Mouse (Mus musculus) hematopoietic stem cell, adult 5-6 weeks (primary cell): ENCODE results near the gene Timp4. TPM values are rescaled to one million over a fixed set of nuclear protein-coding genes. Genes with fewer than 3 reads are reported as not detected.

ENCODE experiments used
- ATAC-seq, 2 experiments: fragments of 125-278 bp in 1 of 2; replicated peaks in 1 of 2; 2 replicates each; pipeline ENCODE4 v1.8.0; 2016 to 2017; ENCODE audit warnings: inconsistent platforms in 2 of 2, mild to moderate bottlenecking in 2 of 2, moderate number of reproducible peaks in 2 of 2, low read depth in 1 of 2, moderate TSS enrichment in 1 of 2; ENCODE audit not compliant: low FRiP score in 2 of 2, poor library complexity in 2 of 2, severe bottlenecking in 2 of 2, insufficient read depth in 1 of 2, low TSS enrichment in 1 of 2
- total RNA-seq: library from RNA; stranded (forward); fragments of 172-1452, 232-1000 nt; gene quantifications from 2 replicates; pipeline ENCODE4 v1.2.3, GENCODE M21; 2017

The Timp4 gene
- total RNA-seq: not detected in 2 replicates

DNA sequence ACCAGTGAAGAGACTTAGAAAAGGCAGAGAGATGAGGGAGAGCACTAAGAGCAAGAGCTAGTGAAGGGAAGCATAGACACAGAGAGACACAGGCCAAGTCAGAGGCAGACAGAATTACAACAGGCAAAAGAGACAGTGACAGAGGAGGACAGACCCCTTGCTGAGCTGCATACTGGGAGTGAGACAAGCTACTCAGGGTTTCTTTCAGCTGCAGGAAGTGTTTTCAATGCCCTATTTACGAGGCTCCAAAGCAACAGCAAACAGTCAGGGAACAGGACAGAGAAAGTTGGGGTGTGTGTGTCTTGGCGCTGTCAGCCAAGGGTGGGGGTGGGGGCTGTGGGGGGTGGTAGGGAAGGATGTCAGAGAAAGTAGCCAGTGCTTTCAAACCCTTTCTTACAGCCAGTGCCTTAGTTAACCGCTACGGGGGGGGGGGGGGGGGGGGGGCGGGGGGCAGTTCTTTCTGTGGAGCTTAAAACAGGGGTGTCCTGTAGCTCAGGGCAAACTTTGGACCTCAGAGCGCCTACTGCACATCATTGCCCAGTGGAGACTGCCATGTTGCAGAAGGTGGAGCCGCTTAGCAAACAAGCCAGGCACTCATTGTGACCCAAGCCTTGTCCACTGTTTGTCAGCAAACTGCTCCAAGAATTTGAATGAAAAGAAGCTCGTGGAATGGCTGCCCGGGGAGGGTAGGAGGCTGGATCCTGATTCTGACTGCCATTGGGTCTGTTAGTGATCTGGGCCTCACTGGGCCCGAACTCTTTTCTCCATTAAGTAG is at the start of gene Timp4:
Timp4 (minus strand) TSS at position 107 of the 775 bp plus-strand sequence.
- ATAC-seq: no peak

DNA sequence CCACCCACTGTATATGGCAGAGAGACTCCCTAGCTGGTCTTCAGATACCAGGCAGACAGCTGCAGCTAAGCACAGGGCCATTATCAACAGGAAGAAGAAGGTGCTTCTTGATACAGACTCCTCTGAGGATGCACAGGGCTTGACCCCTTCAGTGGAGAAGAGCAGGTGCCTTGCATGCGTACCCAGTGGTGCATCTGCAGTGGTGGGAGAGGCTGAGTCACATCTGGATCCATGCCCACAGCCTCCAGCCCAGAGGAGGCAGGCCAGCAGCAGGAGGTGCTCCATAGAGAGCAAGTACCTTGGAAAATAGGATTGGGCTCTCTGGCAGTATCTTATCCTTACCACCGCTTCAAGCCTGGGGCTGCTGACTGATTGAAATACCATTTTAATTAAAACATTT is 41.9 kb upstream of the Timp4 start:
- ATAC-seq: no peak

DNA sequence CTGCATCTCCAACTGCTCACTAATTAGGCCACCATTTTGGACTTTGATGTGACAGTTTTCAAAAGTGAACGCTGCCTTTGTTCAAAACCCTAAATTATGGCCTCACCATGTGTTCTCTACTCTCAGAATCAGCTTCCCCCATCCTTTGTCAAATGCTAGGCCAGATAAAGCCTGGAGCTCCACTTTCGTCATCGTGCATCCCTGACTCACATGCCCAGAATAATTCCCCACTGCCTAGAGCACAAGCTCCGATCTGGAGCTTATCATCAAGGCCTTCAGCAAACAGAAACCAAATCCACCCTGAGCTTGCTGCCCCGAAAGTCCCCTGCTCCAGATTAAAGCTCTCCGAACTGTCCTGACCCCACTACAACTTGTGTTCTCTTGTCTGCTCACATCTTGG is 40.6 kb upstream of the Timp4 start:
- no peak for ATAC-seq

DNA sequence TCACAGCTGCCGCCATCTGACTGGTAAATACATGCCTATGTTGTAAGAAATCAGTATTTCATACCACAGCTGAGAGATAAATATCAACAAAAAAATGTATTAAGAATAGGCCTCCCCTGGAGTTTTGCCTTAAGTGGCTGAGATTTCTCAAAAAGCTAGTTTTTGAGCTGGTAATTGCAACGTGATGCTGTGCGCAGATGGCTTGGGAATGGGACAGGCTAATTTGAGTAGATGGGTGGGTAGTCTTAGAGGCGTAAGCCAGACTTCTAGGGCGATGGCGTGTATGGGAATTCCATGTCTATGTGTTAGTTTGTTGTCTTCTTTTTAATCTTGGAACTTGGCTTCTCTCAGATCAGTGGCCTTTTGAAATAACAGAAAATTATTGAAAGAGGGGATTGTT is 39.8 kb upstream of the Timp4 start:
- no peak for ATAC-seq

DNA sequence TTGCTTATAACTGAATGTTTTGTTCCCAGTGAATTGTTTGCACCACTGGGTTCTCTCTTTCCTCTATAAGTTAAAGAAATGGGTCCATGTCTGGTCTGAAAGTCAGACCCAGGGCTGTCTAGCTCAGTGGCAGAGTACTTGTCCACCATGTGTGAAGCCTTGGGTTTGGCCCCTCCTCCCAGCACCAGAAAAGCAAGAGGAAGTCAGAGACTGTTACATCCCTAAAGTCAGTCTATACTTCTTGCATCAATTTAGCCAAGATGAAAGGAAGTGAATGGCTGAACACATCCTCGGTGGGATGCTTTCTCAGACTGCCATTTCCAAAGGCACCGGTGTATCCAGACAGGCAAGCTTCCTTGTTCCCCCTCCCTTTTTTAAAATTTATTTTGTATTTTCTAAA is 39.1 kb upstream of the Timp4 start:
- no peak for ATAC-seq

DNA sequence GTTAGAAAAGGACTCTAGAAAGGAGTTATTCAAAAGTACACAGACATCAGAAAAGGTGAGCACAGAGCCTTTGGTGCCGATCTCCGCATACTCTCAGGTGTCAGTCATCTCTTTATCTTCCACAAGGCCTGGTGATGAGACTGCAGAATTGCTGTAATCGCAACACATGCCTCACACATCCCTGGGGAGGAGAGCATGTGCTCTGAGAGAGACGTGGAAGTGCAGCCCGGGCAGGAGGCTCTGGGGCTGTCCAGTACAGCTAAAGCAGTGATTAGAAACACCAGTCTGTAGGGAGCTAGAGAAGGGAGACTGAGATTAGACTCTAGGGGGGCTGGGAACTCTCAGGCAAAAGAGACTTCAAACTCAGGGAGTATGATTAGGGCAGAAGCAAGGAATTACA is 38.6 kb upstream of the Timp4 start:
- no peak for ATAC-seq

DNA sequence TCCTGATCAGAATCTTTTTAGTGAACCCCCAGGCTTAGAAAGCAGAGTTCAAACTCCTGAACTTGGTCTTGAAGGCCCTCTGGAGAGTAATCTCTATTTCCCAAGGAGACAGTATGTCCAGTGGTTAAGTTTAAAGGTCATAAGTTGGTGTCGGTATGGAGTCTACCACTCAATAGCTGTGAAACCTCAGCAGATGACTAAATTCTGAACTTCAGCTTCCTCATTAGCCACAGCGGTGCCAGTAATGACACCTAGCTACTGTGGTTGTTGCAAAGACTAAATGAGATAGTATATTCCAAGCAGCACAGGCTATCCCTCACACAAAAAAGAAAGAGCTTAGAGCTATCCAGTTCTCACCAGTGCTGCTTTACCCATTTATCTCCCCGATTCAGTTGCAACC is 36.2 kb upstream of the Timp4 start:
- no peak for ATAC-seq

DNA sequence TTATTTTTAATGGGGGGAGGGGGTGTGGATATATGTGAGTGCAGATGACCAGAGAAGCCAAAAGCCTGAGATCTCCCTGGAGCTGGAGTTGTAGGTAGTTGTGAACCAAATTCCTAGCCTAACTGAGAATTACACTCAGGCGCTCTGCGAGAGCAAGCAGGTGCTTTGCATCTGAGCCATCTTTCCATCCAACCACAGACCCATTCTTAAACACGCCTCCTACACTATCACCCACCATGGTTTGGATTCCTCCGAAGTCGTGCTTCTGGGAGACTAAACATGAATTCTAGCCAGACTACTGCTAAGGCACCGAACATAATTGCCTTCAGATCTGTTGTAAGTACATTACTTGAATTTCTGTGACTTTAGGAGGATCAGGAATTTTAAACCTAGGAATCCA is 34.4 kb upstream of the Timp4 start:
- ATAC-seq: no peak

DNA sequence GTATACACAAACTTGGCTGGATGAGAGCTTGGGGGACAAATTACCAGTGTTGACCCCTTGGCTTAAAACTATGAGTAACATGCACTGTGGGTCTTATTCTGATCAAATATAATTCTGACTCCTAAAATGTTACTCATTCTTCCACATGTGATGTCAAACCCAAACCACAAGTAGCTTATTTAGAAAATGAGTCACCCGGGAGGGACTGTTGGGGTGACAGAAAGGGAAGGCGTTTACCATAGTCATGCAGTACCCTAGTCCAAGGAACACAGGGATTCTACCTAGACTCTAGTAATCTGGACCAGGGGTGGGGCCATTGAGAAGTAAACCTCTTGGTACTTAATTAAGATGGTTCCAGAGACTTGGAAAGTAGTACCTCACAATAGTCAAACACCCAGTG is 32.1 kb upstream of the Timp4 start:
- no peak for ATAC-seq

DNA sequence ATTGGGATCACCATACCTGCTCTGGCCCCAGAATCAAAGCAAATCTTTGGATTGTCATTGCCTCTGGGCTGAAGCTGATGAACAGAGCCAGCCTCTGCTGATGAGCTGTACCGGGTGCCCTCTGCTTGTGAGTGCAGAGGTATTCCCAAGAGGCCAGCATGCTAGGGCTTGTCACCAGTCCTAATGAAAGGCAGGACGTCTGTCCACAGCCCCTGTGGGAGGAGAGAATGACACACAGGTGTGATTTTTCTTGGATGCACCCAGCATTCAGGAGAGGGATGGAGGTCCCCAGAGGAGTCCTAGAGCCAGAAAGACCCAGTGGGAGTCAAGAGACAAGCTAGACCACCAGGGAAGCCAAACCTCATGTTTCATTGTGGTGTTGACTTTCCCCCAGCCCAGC is 27.6 kb upstream of the Timp4 start:
- ATAC-seq: no peak

DNA sequence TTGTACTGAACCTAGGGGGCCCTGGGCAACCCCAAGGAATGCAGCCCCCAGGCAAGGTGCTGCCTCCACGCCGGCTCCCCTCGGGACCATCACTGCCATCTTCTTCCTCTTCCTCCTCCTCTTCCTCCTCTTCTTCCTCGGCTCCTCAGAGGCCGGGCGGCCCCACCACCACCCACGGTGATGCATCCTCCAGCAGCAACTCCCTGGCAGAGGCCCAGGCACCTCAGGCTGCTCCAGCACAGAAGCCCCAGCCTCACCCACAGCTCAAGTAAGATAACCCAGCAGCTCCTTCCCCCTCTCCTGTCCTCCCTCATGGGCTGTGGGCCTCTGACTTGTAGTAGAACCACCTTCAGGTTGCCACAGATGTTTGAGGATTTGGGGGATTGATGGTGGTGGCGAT is 26.1 kb upstream of the Timp4 start:
- ATAC-seq: no peak

DNA sequence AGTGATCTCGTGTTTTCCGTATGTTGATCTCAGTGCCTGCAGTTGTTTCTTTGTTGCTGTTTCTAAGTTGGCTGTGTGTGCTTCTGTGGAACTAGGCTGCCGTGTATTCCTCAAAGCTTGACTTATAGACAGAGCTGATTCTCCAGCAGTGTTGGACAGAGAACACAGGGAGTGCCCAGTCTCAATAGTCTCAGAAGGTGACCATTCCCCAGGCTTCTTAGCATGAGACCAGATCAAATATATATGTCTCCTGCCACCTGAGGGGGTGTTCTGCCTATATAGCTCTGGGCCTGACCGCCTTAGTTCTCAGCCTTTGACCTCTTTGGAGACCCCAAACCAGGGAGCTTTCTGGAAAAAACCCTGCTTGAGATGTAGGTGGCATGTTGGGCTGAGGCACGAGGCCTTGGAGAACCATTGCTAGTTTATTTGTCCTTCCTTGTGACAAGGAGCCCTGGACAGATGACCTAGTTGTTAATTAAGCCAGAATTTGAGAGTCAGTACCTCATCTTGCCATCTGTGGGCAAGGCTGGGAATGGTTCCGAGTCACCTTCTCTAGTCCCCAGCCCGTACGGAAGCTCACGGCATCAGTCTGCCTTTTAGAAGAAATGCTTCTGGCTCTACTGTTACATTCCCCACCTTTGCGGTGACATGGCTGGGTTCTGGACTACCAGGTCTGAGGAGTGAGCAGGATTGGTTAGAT is 23.3 kb upstream of the Timp4 start:
- no peak for ATAC-seq

DNA sequence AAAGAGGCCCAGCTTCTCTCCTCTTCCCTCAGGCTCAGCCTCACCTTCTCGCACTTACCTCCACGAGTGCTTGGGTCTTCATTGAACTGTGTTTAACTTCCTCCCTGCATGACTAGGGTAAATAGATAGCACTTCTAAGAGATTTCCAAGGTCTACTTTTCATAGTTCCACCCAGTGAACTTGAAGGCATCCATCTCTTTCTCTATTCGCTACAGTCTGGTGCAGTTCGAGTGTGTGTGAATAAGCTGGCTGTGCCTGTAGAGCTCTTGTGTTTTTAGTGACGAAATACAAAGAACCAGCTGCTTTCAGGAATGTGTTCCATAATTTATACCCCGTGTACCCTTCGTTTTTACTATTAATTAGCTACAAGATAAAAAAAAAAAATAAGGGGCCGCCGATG is 22.7 kb upstream of the Timp4 start:
- no peak for ATAC-seq

DNA sequence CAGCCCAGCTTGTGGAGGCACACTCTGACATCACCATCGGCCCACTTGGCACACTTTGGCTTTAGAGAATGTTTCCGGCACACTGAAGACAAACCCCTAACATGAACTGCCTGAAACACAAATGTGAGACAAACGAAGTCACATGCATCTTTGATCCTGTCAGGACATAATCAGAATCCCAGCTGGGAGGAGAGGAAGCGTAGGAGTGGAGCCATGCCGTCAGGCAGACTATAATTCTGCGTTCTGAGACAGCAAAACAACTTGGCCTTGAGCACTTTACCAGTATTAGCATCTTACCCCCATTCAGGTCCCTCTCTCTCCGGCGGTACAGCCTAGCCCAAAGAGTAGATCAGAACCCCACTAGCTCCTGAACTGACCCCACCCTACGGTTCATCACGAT is 21.3 kb upstream of the Timp4 start:
- ATAC-seq: no peak

DNA sequence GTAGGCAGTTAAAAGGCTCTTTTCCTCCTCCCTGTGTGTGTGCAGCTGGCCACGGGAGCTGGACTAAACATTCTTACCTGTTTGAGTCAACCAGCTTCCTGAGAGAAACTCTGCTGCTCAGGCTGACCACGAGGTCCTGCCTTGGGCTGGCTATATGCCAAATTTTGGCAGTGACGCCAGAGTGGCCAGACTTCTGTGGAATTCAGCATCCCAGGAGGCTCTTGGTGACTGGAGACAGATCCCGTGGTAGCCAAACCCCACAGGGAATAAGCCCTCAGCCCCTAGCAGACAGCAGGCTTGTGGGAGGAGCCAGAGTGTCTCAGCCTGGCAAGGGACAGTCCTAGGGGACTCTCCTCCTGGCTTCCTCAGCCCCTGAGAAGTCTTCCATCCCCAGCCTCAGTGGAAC is 19.9 kb upstream of the Timp4 start:
- ATAC-seq: 0 out of 4 replicates have a peak, but pooled peaks of 1 of the 2 experiments have one; percentile 14

DNA sequence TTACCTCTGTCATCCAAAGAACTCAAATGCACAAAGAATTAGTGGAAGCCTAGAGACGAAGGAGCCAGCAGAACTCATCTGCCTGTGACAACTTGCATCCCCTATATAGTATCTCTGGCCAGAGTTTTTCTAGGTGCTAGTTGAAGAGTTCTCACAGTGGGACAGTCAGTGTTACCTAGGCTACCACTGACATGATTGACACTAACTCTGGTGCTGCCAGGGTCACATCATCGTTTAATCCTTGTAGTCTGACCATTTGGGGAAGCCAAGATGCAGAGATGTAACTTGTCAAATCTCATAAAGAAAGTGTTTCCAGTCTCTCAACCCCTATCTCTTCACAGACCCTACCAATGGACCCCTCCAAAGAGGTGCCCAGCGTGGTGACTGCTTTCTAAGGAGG is 19.3 kb upstream of the Timp4 start:
- ATAC-seq: no peak

DNA sequence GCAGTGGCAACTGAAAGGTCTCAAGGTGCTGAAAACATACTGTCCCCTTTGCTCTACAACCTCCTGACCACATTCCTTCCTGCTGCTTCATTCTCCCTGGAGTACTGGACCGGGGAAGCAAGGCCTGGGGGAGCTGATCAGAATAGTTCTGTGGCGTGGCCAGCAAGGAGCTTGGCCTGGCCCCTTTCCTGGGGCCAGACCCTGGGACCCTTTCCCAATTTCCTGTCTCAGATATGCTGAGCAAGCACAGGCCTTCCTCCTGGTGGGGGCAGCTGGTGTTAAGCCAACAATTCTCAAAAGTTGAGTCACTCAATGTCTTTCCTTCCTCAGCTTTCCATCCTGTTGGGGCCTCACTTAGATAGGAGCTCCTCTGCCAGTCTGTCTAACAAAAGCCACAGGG is 18.1 kb upstream of the Timp4 start:
- no peak for ATAC-seq

DNA sequence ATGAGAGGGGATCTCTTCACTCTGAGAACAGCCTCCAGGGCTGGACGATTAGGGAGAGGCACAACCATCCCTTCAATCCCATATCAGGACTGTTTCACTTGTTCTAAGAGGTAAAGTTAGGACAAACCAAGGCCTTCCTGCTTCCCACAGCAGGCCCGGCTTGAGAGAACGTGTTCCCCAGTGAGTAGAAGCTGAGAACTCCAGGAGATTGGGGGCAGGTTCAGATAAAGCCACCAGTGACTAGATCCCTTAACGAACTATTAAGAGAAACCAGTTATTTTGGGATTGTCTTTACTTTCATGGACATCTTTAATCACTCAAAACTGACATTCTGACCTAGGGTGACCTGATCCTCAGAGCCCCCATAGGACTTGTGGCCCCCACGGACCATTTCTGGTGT is 17.6 kb upstream of the Timp4 start:
- no peak for ATAC-seq
